Mouse (Mus musculus): ENCODE data around the gene Dync1i1. TPM values are rescaled to one million over a fixed set of nuclear protein-coding genes. Genes with fewer than 3 reads are reported as not detected.

Dync1i1 gene
- polyA plus RNA-seq, 1 experiment from 2014 or later = 4.0 TPM

- Histone ChIP-seq H3K9ac (ENCODE audit: low read depth, low read length) (no peak overlapping the region), H3K4me1 (replicated peaks; ENCODE audit: control insufficient read depth, insufficient read depth, low read length) (no peaks in the 10 kb centered on the region), H3K36me3 (ENCODE audit: control insufficient read depth, insufficient read depth, low read length) (no peaks in the 10 kb centered on the region), H3K27me3 (ENCODE audit: control insufficient read depth, insufficient read depth, low read length) (no peaks in the 10 kb centered on the region), H3K27ac (ENCODE audit: low read depth, low read length) (no peak overlapping the region), H3K4me3 (ENCODE audit: low read depth, low read length) (no peak overlapping the region), H3K9me3 (ENCODE audit: control insufficient read depth, low read length) (no peaks in the 10 kb centered on the region), H3K4me2 (replicated peaks; ENCODE audit: low read depth, low read length) (no peak overlapping the region)
- DNase-seq (ENCODE audit: low spot score) (no peak), ATAC-seq (ENCODE audit: low FRiP score) (0 out of 2 replicates have a peak, but pooled peaks have one; percentile 11)
- WGBS = 62% methylated on average over 5 of the region's 5 CpGs
These were observed 27.2 kb downstream of the Dync1i1 start for GRCm38 (mm10) chr6:5752617-5753016.

GRCm38 (mm10) chr6:5756509-5757130 is 31.2 kb downstream of the Dync1i1 start:
- peak; percentile 65 for DNase-seq (ENCODE audit: low spot score)
- Histone ChIP-seq H3K9ac (ENCODE audit: low read depth, low read length) (no peak overlapping the region), H3K4me1 (replicated peaks; ENCODE audit: control insufficient read depth, insufficient read depth, low read length) (no peaks in the 10 kb centered on the region), H3K4me2 (replicated peaks; ENCODE audit: low read depth, low read length) (no peak overlapping the region), H3K27me3 (ENCODE audit: control insufficient read depth, insufficient read depth, low read length) (no peaks in the 10 kb centered on the region), H3K9me3 (ENCODE audit: control insufficient read depth, low read length) (no peaks in the 10 kb centered on the region), H3K4me3 (ENCODE audit: low read depth, low read length) (no peak overlapping the region), H3K36me3 (ENCODE audit: control insufficient read depth, insufficient read depth, low read length) (no peaks in the 10 kb centered on the region), H3K27ac (ENCODE audit: low read depth, low read length) (no peak overlapping the region)
- ATAC-seq (ENCODE audit: low FRiP score) = peak; percentile 94
- 31% methylated on average over 5 of the region's 5 CpGs for WGBS

GRCm38 (mm10) chr6:5762943-5763342 is 37.5 kb downstream of the Dync1i1 start:
- Histone ChIP-seq H3K27me3 (ENCODE audit: control insufficient read depth, insufficient read depth, low read length) (no peaks in the 10 kb centered on the region), H3K4me3 (ENCODE audit: low read depth, low read length) (no peak overlapping the region), H3K9me3 (ENCODE audit: control insufficient read depth, low read length) (no peaks in the 10 kb centered on the region), H3K36me3 (ENCODE audit: control insufficient read depth, insufficient read depth, low read length) (no peaks in the 10 kb centered on the region), H3K4me2 (replicated peaks; ENCODE audit: low read depth, low read length) (no peak overlapping the region), H3K9ac (ENCODE audit: low read depth, low read length) (no peak overlapping the region), H3K4me1 (replicated peaks; ENCODE audit: control insufficient read depth, insufficient read depth, low read length) (no peaks in the 10 kb centered on the region), H3K27ac (ENCODE audit: low read depth, low read length) (no peak overlapping the region)
- DNase-seq (ENCODE audit: low spot score) = no peak
- no peak for ATAC-seq (ENCODE audit: low FRiP score)
- 86% methylated on average over 2 of the region's 2 CpGs for WGBS

GRCm38 (mm10) chr6:5768576-5768975 is 43.1 kb downstream of the Dync1i1 start:
- no peak overlapping the region for H3K4me2 ChIP-seq (replicated peaks; ENCODE audit: low read depth, low read length)
- no peaks in the 10 kb centered on the region for H3K4me1 ChIP-seq (replicated peaks; ENCODE audit: control insufficient read depth, insufficient read depth, low read length)
- WGBS = 78% methylated on average over 1 of the region's 1 CpGs
- ATAC-seq (ENCODE audit: low FRiP score) (no peak), DNase-seq (ENCODE audit: low spot score) (no peak)
- no peak overlapping the region for H3K27ac ChIP-seq (ENCODE audit: low read depth, low read length)
- no peaks in the 10 kb centered on the region for H3K36me3 ChIP-seq (ENCODE audit: control insufficient read depth, insufficient read depth, low read length)
- no peak overlapping the region for H3K9ac ChIP-seq (ENCODE audit: low read depth, low read length)
- H3K4me3 ChIP-seq (ENCODE audit: low read depth, low read length) = no peak overlapping the region
- no peaks in the 10 kb centered on the region for H3K9me3 ChIP-seq (ENCODE audit: control insufficient read depth, low read length)
- H3K27me3 ChIP-seq (ENCODE audit: control insufficient read depth, insufficient read depth, low read length) = no peaks in the 10 kb centered on the region

GRCm38 (mm10) chr6:5770283-5770682 is 44.8 kb downstream of the Dync1i1 start:
- H3K36me3 ChIP-seq (ENCODE audit: control insufficient read depth, insufficient read depth, low read length) = no peaks in the 10 kb centered on the region
- H3K27ac ChIP-seq (ENCODE audit: low read depth, low read length) = no peak overlapping the region
- H3K4me2 ChIP-seq (replicated peaks; ENCODE audit: low read depth, low read length) = no peak overlapping the region
- no peaks in the 10 kb centered on the region for H3K9me3 ChIP-seq (ENCODE audit: control insufficient read depth, low read length)
- no peaks in the 10 kb centered on the region for H3K4me1 ChIP-seq (replicated peaks; ENCODE audit: control insufficient read depth, insufficient read depth, low read length)
- ATAC-seq (ENCODE audit: low FRiP score) (no peak), DNase-seq (ENCODE audit: low spot score) (no peak)
- no peaks in the 10 kb centered on the region for H3K27me3 ChIP-seq (ENCODE audit: control insufficient read depth, insufficient read depth, low read length)
- H3K9ac ChIP-seq (ENCODE audit: low read depth, low read length) = no peak overlapping the region
- H3K4me3 ChIP-seq (ENCODE audit: low read depth, low read length) = no peak overlapping the region
- 90% methylated on average over 4 of the region's 4 CpGs for WGBS

GRCm38 (mm10) chr6:5775461-5775860 is 50.0 kb downstream of the Dync1i1 start:
- no peaks in the 10 kb centered on the region for H3K27me3 ChIP-seq (ENCODE audit: control insufficient read depth, insufficient read depth, low read length)
- H3K4me1 ChIP-seq (replicated peaks; ENCODE audit: control insufficient read depth, insufficient read depth, low read length) = no peaks in the 10 kb centered on the region
- no peak overlapping the region for H3K4me2 ChIP-seq (replicated peaks; ENCODE audit: low read depth, low read length)
- ATAC-seq (ENCODE audit: low FRiP score) (no peak), DNase-seq (ENCODE audit: low spot score) (no peak)
- H3K27ac ChIP-seq (ENCODE audit: low read depth, low read length) = no peak overlapping the region
- 59% methylated on average over 3 of the region's 3 CpGs for WGBS
- H3K9ac ChIP-seq (ENCODE audit: low read depth, low read length) = no peak overlapping the region
- H3K9me3 ChIP-seq (ENCODE audit: control insufficient read depth, low read length) = no peaks in the 10 kb centered on the region
- H3K36me3 ChIP-seq (ENCODE audit: control insufficient read depth, insufficient read depth, low read length) = no peaks in the 10 kb centered on the region
- H3K4me3 ChIP-seq (ENCODE audit: low read depth, low read length) = no peak overlapping the region

GRCm38 (mm10) chr6:5781752-5782151 is 56.3 kb downstream of the Dync1i1 start:
- no peaks in the 10 kb centered on the region for H3K4me1 ChIP-seq (replicated peaks; ENCODE audit: control insufficient read depth, insufficient read depth, low read length)
- no peak overlapping the region for H3K27ac ChIP-seq (ENCODE audit: low read depth, low read length)
- WGBS = 89% methylated on average over 6 of the region's 6 CpGs
- DNase-seq (ENCODE audit: low spot score) (no peak), ATAC-seq (ENCODE audit: low FRiP score) (no peak)
- H3K27me3 ChIP-seq (ENCODE audit: control insufficient read depth, insufficient read depth, low read length) = no peaks in the 10 kb centered on the region
- H3K9me3 ChIP-seq (ENCODE audit: control insufficient read depth, low read length) = no peaks in the 10 kb centered on the region
- no peak overlapping the region for H3K4me2 ChIP-seq (replicated peaks; ENCODE audit: low read depth, low read length)
- H3K36me3 ChIP-seq (ENCODE audit: control insufficient read depth, insufficient read depth, low read length) = no peaks in the 10 kb centered on the region
- H3K4me3 ChIP-seq (ENCODE audit: low read depth, low read length) = no peak overlapping the region
- no peak overlapping the region for H3K9ac ChIP-seq (ENCODE audit: low read depth, low read length)

- Histone ChIP-seq H3K9me3 (ENCODE audit: control insufficient read depth, low read length) (no peaks in the 10 kb centered on the region), H3K27ac (ENCODE audit: low read depth, low read length) (no peak overlapping the region), H3K4me1 (replicated peaks; ENCODE audit: control insufficient read depth, insufficient read depth, low read length) (no peaks in the 10 kb centered on the region), H3K27me3 (ENCODE audit: control insufficient read depth, insufficient read depth, low read length) (no peaks in the 10 kb centered on the region), H3K4me3 (ENCODE audit: low read depth, low read length) (no peak overlapping the region), H3K9ac (ENCODE audit: low read depth, low read length) (no peak overlapping the region), H3K36me3 (ENCODE audit: control insufficient read depth, insufficient read depth, low read length) (no peaks in the 10 kb centered on the region), H3K4me2 (replicated peaks; ENCODE audit: low read depth, low read length) (no peak overlapping the region)
- 81% methylated on average over 14 of the region's 14 CpGs for WGBS
- DNase-seq (ENCODE audit: low spot score) (no peak), ATAC-seq (ENCODE audit: low FRiP score) (no peak)
These were observed 58.4 kb downstream of the Dync1i1 start for GRCm38 (mm10) chr6:5783830-5784229.

- WGBS = 61% methylated on average over 7 of the region's 7 CpGs
- no peak for DNase-seq (ENCODE audit: low spot score)
These were observed 65.2 kb downstream of the Dync1i1 start for GRCm38 (mm10) chr6:5790607-5791006.

More at GRCm38 (mm10) chr6:5790607-5791006, 65.2 kb downstream of the Dync1i1 start:
- Histone ChIP-seq H3K4me1 (replicated peaks; ENCODE audit: control insufficient read depth, insufficient read depth, low read length) (no peaks in the 10 kb centered on the region), H3K27ac (ENCODE audit: low read depth, low read length) (no peak overlapping the region), H3K4me3 (ENCODE audit: low read depth, low read length) (no peak overlapping the region), H3K4me2 (replicated peaks; ENCODE audit: low read depth, low read length) (no peak overlapping the region), H3K36me3 (ENCODE audit: control insufficient read depth, insufficient read depth, low read length) (no peaks in the 10 kb centered on the region), H3K9me3 (ENCODE audit: control insufficient read depth, low read length) (no peaks in the 10 kb centered on the region), H3K27me3 (ENCODE audit: control insufficient read depth, insufficient read depth, low read length) (no peaks in the 10 kb centered on the region), H3K9ac (ENCODE audit: low read depth, low read length) (no peak overlapping the region)
- ATAC-seq (ENCODE audit: low FRiP score) = no peak
